Mouse (Mus musculus): ENCODE measurements around the gene Sptbn2. TPM values are rescaled to one million over a fixed set of nuclear protein-coding genes. Genes with fewer than 3 reads are reported as not detected.

The Sptbn2 gene
- total RNA-seq (2021), result under 1 TPM; 0.25 to 0.33 TPM

- no peak for DNase-seq
Measured at GRCm38 (mm10) chr19:4711098-4711600, at the start of gene Sptbn2. TSS of gene Sptbn2 (plus strand) at chr19:4711167.

DNA sequence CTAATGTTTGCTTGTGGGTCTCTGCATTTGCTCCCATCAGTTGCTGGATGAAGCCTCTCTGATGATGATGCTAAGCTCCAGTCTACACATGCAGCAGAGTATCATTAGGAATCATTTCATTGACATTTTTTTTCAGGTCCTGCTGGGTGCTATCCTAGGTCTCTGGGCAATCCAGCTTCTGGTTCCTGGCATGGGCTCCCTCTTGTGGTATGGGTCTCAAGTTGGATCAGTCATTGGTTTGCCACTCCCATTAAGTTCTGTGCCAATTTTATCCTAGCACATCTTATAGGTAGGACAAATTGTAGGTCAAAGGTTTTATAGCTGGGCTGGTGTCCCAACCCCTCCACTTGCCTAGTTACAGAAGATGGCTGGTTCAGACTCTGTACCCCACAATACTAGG lies 44.2 kb upstream of the Sptbn2 start:
- no peak for DNase-seq

- DNase-seq, result no peak
Measured at GRCm38 (mm10) chr19:4670776-4671175, 40.2 kb upstream of the Sptbn2 start.

- no peak for DNase-seq
Measured at GRCm38 (mm10) chr19:4672401-4672800, 38.6 kb upstream of the Sptbn2 start.

GRCm38 (mm10) chr19:4694346-4694745 lies 16.6 kb upstream of the Sptbn2 start:
- DNase-seq, result no peak

DNA sequence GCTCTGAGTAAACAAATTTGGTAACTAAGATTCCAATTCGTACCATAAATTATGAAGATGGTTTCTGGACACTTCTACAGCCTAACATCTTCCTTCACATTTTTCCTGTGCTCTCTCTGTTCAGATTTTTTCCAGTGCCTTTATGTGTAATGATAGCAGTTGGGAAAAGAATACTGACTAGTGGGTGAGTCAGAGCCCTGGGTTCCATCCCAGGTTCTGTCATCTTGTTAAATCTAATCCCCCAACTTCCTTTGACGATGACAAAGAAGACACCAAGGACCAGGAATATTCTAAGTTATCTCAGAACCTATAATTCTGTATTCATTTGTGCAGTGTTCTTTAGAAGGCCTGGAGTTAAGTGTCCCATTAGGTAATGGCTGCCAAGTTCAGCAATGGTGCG lies 13.8 kb upstream of the Sptbn2 start:
- no peak for DNase-seq

- no peak for DNase-seq
Measured at GRCm38 (mm10) chr19:4697721-4698120, 13.2 kb upstream of the Sptbn2 start.

DNA sequence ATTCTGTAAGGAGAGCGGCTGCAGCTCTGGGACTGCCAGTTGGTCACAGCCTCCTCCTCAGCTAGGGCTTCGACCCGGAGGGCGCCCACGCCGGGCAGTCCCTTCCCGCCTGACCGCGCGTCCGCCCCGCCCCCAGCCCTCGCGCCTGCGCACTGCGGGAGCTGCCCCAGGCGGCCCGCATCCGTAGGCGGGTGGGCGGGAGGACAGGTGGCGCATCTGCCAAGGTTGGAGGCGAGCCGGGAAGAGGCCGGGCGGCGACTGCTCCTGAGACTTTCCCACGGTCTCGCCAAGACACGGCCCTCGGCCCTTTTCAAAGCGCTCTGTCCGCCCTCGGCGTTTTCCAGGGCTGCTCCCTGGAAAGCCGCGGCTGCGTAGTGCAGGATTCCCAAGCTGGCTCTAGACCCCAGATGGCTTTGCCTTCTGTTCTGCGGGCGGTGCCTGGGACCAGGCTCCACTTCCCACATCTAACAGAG lies 12.7 kb upstream of the Sptbn2 start, which contains the start of gene Gm960:
Gene Gm960 (minus strand): TSS at position 464 of the 473 bp plus-strand sequence.
- DNase-seq, result peak; percentile 75

DNA sequence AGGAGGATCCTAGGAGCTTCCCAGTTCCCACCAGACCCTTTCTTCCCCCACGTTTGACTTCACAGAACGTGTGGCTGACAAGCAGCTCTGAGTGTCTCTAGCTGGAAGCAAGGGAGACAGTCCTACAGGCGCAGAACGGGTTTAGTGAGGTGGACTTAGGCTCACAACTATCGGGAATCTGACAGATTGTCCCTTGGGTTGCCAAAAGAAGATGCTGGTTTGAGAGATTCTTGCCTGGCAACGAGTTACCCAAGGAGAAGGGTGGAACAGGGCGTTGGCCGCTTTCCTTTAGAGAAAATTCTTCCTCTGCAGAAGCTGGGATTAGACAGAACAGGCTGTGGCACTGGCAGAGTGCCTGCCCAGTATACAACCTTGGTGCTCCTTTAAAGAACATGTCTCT lies 12.1 kb upstream of the Sptbn2 start:
- no peak for DNase-seq

- no peak for DNase-seq
Measured at GRCm38 (mm10) chr19:4699821-4700220, 11.1 kb upstream of the Sptbn2 start.

DNA sequence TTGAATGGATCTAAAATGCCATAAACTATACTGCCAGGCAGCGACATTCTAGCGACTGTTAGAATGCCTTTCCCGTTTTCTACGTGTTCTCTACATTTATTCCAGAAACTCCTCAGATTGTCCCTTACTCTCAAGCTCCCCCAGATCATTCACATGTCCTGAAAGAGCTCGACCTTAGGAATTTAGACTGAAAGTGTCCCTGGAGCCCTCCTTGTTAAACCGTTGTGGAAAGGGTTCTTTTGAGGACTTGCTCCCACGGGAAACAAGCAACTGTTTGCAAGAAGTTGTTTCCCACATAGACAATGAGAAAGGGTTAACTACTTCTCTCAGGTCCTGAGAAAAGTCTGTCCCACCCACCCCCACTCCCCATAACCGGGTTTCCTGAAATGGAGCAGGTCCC lies 10.3 kb upstream of the Sptbn2 start:
- no peak for DNase-seq

GRCm38 (mm10) chr19:4701221-4701620 lies 9.7 kb upstream of the Sptbn2 start:
- no peak for DNase-seq

DNA sequence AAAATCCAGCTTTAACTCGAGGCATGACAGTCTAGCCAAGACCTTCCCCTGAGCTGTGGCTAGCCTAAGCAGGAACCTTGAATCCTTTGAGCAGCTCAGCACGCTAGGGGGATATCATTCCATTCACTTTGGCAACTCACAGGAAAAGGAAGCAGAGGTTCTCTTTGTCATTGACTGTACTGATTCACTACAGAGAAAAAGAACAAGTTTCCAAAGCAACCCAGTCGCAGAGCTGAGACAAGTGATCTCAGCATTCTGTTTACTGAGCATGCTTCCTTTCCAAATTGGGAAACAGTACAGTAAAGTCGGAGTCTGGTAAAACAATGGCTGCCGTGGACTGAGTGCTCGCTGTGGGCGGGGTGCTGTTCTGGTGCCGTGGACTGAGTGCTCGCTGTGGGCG lies 2.2 kb upstream of the Sptbn2 start:
- no peak for DNase-seq

GRCm38 (mm10) chr19:4711601-4712155 lies 711 bp downstream of the Sptbn2 start:
- DNase-seq, result no peak

DNA sequence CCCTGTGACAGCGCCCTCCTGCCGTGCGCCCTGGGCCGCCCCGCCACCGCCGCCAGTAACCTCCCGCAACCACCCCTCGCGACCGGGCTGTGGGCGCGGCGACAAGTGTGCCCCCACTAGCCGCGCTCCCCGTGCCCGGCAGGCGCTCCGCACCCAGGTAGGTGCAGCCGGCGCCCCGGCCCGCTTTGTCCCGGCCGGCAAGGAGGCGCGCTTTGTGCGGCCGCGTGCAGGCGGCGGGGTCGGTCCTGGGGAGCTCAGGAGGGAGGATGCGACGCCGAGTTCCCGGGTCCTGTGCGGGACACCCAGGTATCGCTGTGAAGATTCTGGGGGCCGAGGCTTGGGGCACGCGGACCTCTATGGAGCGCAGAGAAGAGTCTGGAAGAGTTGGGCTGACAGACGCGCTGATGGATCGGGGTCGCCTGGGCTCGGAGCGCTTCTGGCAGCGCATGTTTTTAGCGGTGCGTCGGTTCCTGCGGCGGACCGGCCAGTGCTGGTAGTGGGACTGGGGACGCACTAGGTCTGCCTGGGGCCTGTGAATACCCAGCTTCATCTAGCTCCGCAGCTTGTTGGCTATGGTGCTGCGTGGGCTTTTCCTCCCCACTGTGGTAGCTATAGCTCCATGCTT lies 1.3 kb downstream of the Sptbn2 start:
- no peak for DNase-seq

GRCm38 (mm10) chr19:4712781-4713526 lies 2.0 kb downstream of the Sptbn2 start:
- DNase-seq, result no peak

DNA sequence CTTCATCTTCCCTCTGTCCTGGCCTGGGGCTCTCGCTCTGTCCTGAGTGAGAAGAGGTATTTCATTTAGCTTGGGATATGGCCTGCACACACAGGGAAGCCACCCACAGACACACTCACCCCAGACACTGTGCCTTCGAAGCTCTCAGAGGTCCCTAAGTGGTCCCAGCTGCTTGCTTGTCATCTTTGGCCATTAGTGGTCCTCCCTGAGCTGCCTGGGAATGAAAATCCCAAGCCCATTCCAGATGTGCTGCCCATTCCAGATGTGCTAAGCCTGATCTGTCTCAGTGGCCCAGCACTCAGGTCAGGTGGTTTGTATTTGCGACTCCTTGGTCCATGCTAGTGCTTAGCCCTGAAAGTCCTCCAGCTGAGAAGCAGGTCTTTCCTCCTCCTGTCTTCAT lies 2.9 kb downstream of the Sptbn2 start:
- no peak for DNase-seq

- DNase-seq, result no peak
Measured at GRCm38 (mm10) chr19:4716756-4717155, 5.8 kb downstream of the Sptbn2 start.

- no peak for DNase-seq
Measured at GRCm38 (mm10) chr19:4717281-4717680, 6.3 kb downstream of the Sptbn2 start.

GRCm38 (mm10) chr19:4718716-4719115 lies 7.7 kb downstream of the Sptbn2 start:
- DNase-seq, result no peak

DNA sequence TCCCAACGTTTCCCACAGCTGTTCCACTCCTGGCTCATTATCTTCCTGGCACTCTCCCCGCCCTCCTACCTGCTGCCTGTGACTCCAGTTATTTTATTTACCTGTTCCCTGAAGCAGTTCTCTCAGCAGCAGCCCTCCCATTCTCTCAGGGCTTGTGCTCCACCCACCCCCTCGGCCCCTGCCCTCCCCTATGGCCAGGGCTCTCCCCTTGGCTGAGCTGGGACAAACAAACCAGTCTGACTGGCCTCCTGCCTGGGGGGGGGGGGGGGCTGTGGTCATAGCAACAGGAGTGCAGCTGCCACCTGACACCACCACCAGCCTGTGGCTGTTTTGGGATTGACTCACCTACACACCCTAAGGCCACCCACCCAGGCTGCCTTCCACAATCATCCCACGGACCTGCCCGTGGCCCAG lies 8.4 kb downstream of the Sptbn2 start:
- no peak for DNase-seq

DNA sequence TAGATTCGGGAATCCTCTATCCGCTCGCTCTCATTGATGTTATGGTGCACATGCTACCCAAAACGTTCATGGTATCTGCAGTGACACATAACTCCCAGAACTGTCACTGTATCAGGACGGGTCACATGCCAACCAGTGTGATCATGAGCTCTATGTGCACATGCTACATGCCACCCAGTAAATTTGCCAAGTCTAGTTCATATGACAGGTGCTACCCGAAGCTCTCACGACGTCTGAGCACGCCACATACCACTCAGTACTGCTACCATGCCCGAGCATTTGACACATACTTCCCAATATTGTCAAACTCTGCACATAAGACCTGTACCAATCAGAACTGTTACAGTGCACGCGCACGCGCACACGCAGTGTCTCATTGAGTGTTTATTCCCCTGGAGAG lies 9.1 kb downstream of the Sptbn2 start:
- DNase-seq, result no peak

DNA sequence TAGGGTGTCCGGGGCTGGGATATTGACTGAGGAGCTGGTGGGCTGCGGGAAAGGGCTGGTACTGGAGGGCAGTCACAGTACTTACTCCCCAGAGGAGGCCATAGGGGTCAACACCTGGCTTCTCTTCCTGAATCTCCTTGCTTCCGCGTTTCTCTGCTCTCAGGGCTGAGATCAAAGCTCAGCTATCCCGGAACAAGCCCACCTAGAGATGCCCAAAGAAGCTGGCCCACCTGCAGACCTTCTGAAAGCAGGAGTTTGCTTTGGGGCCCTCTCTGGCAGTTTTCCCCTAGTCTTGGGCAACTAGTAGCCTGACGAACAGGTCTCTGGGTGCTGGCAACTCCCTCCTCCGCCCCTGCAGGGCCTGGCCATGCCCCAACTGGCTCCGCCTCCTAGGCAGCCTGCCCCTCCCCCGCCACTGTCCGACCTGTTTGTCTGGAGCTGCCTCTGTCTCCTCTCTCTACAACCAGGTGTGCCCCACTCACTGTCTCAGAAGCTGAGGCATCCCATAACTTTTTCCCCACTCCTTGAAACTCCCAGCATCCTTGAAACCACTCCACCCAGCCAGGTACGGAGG lies 9.8 kb downstream of the Sptbn2 start:
- DNase-seq, result no peak
